Mouse (Mus musculus) midbrain, embryonic 11.5 days (tissue): ENCODE results near the gene Litaf. TPM values are rescaled to one million over a fixed set of nuclear protein-coding genes. Genes with fewer than 3 reads are reported as not detected.

Experiments used
- ATAC-seq: fragments of 200-750 bp; cut with Nextera tagmentation; 2 replicates; pipeline ENCODE4 v1.8.0; 2017; ENCODE audit warnings: moderate TSS enrichment, moderate library complexity; ENCODE audit not compliant: low FRiP score
- DNase-seq: peaks from one replicate; pipeline ENCODE4 v3.0.0; 2015; ENCODE audit warnings: low spot score; ENCODE audit errors: missing footprints
- H3K27ac ChIP-seq: fragments of 300-500 bp; sonication (generic); 2 replicates; pipeline ENCODE4 v1.5.1; 2014; ENCODE audit warnings: low read depth, low read length
- H3K27me3 ChIP-seq: fragments of 300-500 bp; sonication (generic); 2 replicates; pipeline ENCODE4 v1.6.1; 2014; ENCODE audit warnings: mild to moderate bottlenecking, low read length, moderate library complexity, mixed read lengths; ENCODE audit not compliant: control insufficient read depth, insufficient read depth
- H3K36me3 ChIP-seq: fragments of 300-500 bp; sonication (generic); 2 replicates; pipeline ENCODE4 v1.6.1; 2014; ENCODE audit warnings: mild to moderate bottlenecking, low read length, moderate library complexity, mixed read lengths; ENCODE audit not compliant: control insufficient read depth, insufficient read depth
- H3K4me1 ChIP-seq: fragments of 300-500 bp; sonication (generic); 2 replicates; pipeline ENCODE4 v1.6.1; 2014; ENCODE audit warnings: low read length; ENCODE audit not compliant: control insufficient read depth, insufficient read depth
- H3K4me2 ChIP-seq: fragments of 300-500 bp; sonication (generic); 2 replicates; pipeline ENCODE4 v1.6.1; 2014; ENCODE audit warnings: mild to moderate bottlenecking, moderate library complexity
- H3K4me3 ChIP-seq: fragments of 300-500 bp; sonication (generic); 2 replicates; pipeline ENCODE4 v1.5.1; 2014; ENCODE audit warnings: low read depth, low read length
- H3K9ac ChIP-seq: fragments of 300-500 bp; sonication (generic); 2 replicates; pipeline ENCODE4 v1.6.1; 2014; ENCODE audit warnings: low read length
- H3K9me3 ChIP-seq: fragments of 300-500 bp; sonication (generic); 2 replicates; pipeline ENCODE4 v1.6.1; 2016; ENCODE audit warnings: low read length; ENCODE audit not compliant: control insufficient read depth
- WGBS: fragments of 180-500 bp; shearing (Covaris S2); extraction: QIAGEN DNeasy Blood & Tissue Kit; methylation state at CpG from one replicate; pipeline ENCODE4 v1.1.7; 2014; 5-methylcytosine and 5-hydroxymethylcytosine counted together
- microRNA-seq: library from miRNA; unstranded; fragments of <30 nt; microRNA quantifications from one replicate; pipeline ENCODE4, GENCODE M21; 2017
- polyA plus RNA-seq: library from polyadenylated mRNA; unstranded; fragments of >200 nt; fragmentation: Nextera tagmentation; extraction: Ambion mirVana; gene quantifications from 2 replicates; pipeline ENCODE4 v1.2.1, GENCODE M21; 2014

Gene Litaf
- polyA plus RNA-seq, 1 experiment from 2014 or later: 61.8 TPM

DNA sequence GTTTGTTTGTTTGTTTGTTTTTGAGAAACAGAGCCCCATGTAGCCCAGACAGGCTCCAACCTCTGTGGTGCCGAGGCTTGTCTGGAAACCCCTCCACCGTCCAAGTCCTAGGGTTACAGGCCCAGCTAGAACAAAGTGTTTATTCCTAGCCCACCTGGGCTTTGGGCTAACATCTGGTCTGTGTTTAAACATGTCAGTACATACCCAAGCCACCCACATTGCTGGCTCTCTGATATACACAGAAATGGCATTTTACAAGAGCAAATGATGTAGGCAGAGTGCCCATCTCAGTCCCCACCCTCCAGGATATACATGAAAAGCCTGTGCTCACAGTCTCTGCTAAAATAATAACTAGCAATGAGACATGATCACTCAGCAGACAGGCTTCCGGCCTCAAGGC, 149.7 kb downstream of the Litaf start:
- no peak overlapping the region for H3K4me2 ChIP-seq
- H3K27ac ChIP-seq: no peak overlapping the region
- no peaks in the 10 kb centered on the region for H3K36me3 ChIP-seq
- WGBS: 80% methylated on average over 3 of the region's 3 CpGs
- H3K27me3 ChIP-seq: no peaks in the 10 kb centered on the region
- H3K9ac ChIP-seq: no peak overlapping the region
- ATAC-seq (no peak), DNase-seq (no peak)
- H3K4me3 ChIP-seq: no peak overlapping the region
- H3K4me1 ChIP-seq: no peaks in the 10 kb centered on the region
- H3K9me3 ChIP-seq: no peaks in the 10 kb centered on the region

DNA sequence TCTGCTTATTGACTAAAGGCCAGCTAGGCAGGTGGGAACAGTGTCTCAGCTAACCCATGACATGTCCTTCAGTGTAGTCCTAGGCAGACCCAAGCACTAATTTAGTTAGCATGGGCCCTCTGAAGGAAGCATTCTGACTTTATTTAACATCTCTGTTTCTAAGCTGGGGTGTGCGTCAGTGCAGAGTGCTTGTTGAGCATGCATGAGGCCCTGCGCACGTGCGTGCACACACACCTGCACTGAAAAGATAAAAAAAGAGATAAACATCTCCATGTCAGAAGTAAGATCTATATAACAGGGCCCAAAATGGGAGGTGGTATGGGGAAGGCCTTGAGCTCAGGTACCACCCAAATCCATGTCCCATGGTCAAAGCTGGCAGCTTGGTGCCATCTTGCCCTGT, 150.9 kb downstream of the Litaf start:
- ATAC-seq (no peak), DNase-seq (no peak)
- Histone ChIP-seq H3K4me3 (no peak overlapping the region), H3K4me1 (no peaks in the 10 kb centered on the region), H3K27ac (no peak overlapping the region), H3K9ac (no peak overlapping the region), H3K27me3 (no peaks in the 10 kb centered on the region), H3K36me3 (no peaks in the 10 kb centered on the region), H3K9me3 (no peaks in the 10 kb centered on the region), H3K4me2 (no peak overlapping the region)
- WGBS: 94% methylated on average over 4 of the region's 4 CpGs

DNA sequence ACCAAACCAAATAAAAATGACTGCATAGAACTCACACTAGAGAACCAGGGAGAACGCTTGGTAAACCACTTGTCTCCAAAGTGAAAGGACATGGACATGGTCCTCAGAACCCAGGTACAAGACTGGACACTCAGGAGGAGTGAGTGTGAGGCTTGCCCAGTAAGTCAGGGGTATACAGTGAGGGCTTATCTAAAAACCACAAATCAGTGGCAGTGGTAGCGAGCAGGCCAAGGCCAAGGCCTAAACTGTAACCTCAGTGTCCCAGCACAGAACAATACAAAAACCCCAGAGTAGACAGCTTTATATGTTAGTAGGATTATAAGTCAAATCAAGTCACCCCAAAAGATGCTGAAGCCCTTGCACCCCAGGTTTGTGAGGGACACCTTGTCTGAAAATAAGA, 154.9 kb downstream of the Litaf start:
- DNase-seq (no peak), ATAC-seq (no peak)
- 88% methylated on average over 2 of the region's 2 CpGs for WGBS
- H3K27me3 ChIP-seq: no peaks in the 10 kb centered on the region
- H3K9me3 ChIP-seq: no peaks in the 10 kb centered on the region
- H3K36me3 ChIP-seq: no peaks in the 10 kb centered on the region
- no peak overlapping the region for H3K9ac ChIP-seq
- no peaks in the 10 kb centered on the region for H3K4me1 ChIP-seq
- H3K27ac ChIP-seq: no peak overlapping the region
- H3K4me2 ChIP-seq: no peak overlapping the region
- no peak overlapping the region for H3K4me3 ChIP-seq

DNA sequence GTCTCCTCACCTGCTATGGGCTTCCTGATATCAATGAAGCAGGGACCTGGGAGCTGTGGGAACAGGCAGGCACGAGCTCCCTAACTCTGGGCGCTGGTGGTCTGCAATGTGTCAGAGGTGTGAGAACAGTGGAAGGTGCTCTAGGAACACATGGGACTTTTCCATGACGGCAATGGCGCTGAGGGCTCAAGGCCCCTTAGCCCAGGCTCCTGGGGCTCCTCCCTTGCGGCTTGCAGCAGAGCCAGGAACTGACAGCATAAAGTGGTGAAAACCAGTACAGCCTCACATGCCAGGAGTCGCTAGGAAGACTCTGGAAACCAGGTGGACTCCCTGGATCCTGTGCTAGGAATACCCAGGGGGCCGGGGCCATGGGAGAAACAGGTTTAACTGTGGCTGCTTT, 155.4 kb downstream of the Litaf start:
- ATAC-seq (no peak), DNase-seq (no peak)
- 80% methylated on average over 7 of the region's 7 CpGs for WGBS
- H3K9ac ChIP-seq: no peak overlapping the region
- no peak overlapping the region for H3K4me3 ChIP-seq
- no peaks in the 10 kb centered on the region for H3K36me3 ChIP-seq
- no peaks in the 10 kb centered on the region for H3K4me1 ChIP-seq
- H3K27ac ChIP-seq: no peak overlapping the region
- no peaks in the 10 kb centered on the region for H3K27me3 ChIP-seq
- no peak overlapping the region for H3K4me2 ChIP-seq
- H3K9me3 ChIP-seq: no peaks in the 10 kb centered on the region

Small RNA genes lying within 50 kb of the gene (microRNA-seq; reads per million reads assigned to microRNA genes)
- gene Gm26268: not detected

Other genes starting within 250 kb of the Litaf start
- gene Rmi2, start 231.1 kb downstream of the Litaf start, polyA plus RNA-seq: 2.3 and 2.9 TPM in 2 replicates
- gene Snn, start 5.2 kb downstream of the Litaf start, polyA plus RNA-seq: 103 and 110 TPM in 2 replicates
- gene Txndc11, start 68.5 kb upstream of the Litaf start, polyA plus RNA-seq: 27.3 and 31.0 TPM in 2 replicates
- 82.2 and 87.5 TPM in 2 replicates for gene Zc3h7a, start 110.2 kb upstream of the Litaf start, polyA plus RNA-seq
- gene Rsl1d1, start 137.2 kb upstream of the Litaf start, polyA plus RNA-seq: 276 and 303 TPM in 2 replicates
- 87.6 and 95.2 TPM in 2 replicates for gene Gspt1, start 188.2 kb upstream of the Litaf start, polyA plus RNA-seq
- gene Tnfrsf17, start 247.7 kb upstream of the Litaf start, polyA plus RNA-seq: not detected in 2 replicates